Mouse (Mus musculus): Measurements from ENCODE around the gene Arhgef28. TPM values are rescaled to one million over a fixed set of nuclear protein-coding genes. Genes with fewer than 3 reads are reported as not detected.

Arhgef28 gene
- polyA plus RNA-seq, 1 experiment, result 6.7 TPM

DNA sequence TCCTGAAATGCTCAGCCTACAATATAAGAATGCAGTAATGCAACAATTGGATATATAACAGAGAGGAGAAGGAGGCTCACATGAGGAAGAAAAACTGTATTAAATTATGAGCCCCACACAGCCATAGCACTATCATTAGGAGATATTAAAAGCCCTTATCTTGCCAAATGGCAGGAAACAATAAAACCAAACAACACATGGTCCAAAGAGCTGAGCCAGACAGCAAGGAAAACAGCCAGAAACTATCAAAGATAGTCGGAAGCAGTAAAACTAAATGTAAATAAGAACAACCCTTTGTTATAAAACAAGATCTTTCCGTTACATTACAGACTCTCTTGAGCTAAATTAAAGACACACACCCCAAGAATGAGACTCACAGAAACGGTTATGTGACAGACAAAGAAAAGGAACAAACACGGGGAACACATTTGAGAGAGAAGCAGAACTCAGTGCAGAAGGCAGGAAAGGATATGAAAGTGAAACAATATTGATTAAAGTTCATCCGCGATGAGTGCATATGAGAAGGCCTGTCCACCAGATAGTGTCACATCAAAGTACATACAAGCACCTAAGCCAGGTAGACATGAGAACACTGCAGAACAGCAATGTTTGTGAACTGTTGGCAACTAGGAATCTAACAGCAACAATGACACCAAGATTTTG, 231.6 kb downstream of the Arhgef28 start:
- H3K27me3 ChIP-seq (ENCODE audit: control insufficient read depth, insufficient read depth, low read length, poor library complexity, severe bottlenecking), result no peaks in the 10 kb centered on the region
- no peaks in the 10 kb centered on the region for H3K4me1 ChIP-seq (ENCODE audit: control insufficient read depth, insufficient read depth, low read length)
- no peak overlapping the region for H3K4me3 ChIP-seq (ENCODE audit: low read depth, low read length)
- no peak overlapping the region for H3K27ac ChIP-seq (ENCODE audit: insufficient read depth, low read length)
- TF ChIP-seq EP300 (IDR thresholded peaks at IDR 0.05; ENCODE audit: insufficient read depth, low read depth, low read length) (no peak), CTCF (IDR thresholded peaks at IDR 0.05; ENCODE audit: low read depth, low read length) (no peak), POLR2A (IDR thresholded peaks at IDR 0.05; ENCODE audit: insufficient read depth, low read length) (no peak)
- no peaks in the 10 kb centered on the region for H3K9me3 ChIP-seq (replicated peaks; ENCODE audit: control insufficient read depth, insufficient read depth, low read length, poor library complexity, severe bottlenecking)
- H3K9ac ChIP-seq (ENCODE audit: low read depth, poor library complexity, severe bottlenecking), result no peak overlapping the region
- no peaks in the 10 kb centered on the region for H3K36me3 ChIP-seq (ENCODE audit: control insufficient read depth, insufficient read depth, low read length, poor library complexity, severe bottlenecking)

DNA sequence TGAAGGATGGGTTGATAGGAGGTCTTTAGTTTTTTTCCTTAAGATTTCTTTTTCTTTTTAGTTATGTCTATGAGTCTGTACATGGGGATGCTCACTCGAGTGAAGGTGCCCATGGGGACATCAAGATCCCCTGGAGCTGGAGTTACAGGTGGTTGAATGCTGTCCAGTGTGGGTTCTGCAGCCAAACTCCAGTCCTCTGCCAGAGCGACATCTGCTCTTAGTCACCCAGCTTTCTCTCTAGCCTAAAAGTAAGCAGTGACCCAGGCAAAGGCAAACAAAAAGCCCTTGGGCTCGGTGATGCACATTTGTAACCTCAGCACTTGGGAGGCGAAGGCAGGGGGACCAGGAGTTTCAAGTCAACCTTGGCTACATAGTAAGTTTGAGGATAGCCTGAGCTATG, 232.3 kb downstream of the Arhgef28 start:
- Histone ChIP-seq H3K4me1 (ENCODE audit: control insufficient read depth, insufficient read depth, low read length) (peaks cover 2% of the 10 kb centered on the region), H3K27me3 (ENCODE audit: control insufficient read depth, insufficient read depth, low read length, poor library complexity, severe bottlenecking) (no peaks in the 10 kb centered on the region), H3K27ac (ENCODE audit: insufficient read depth, low read length) (no peak overlapping the region), H3K36me3 (ENCODE audit: control insufficient read depth, insufficient read depth, low read length, poor library complexity, severe bottlenecking) (no peaks in the 10 kb centered on the region), H3K9me3 (replicated peaks; ENCODE audit: control insufficient read depth, insufficient read depth, low read length, poor library complexity, severe bottlenecking) (no peaks in the 10 kb centered on the region), H3K4me3 (ENCODE audit: low read depth, low read length) (no peak overlapping the region), H3K9ac (ENCODE audit: low read depth, poor library complexity, severe bottlenecking) (no peak overlapping the region)
- no peak for TF ChIP-seq CTCF (IDR thresholded peaks at IDR 0.05; ENCODE audit: low read depth, low read length)
- no peak for TF ChIP-seq EP300 (IDR thresholded peaks at IDR 0.05; ENCODE audit: insufficient read depth, low read depth, low read length)
- TF ChIP-seq POLR2A (IDR thresholded peaks at IDR 0.05; ENCODE audit: insufficient read depth, low read length), result no peak

DNA sequence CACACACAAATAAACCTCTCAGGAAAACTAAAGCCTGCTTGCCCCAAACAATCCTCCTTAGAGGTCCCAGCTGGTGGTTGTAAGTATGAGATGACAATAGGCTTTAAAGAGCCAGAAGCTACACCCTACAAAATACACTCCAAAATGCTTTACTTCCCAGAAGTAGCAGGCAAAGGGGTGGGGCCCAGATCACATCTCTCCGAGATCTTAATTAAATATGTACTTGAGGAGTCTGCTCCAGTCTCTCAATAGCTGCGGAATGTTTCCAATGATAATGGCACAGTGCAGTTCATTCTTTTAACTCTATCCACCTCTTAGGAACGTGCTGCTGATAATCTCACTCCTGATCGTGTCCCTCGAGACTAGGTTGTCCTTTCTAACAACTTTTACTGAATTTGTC, 240.2 kb downstream of the Arhgef28 start:
- Histone ChIP-seq H3K9ac (ENCODE audit: low read depth, poor library complexity, severe bottlenecking) (no peak overlapping the region), H3K4me1 (ENCODE audit: control insufficient read depth, insufficient read depth, low read length) (peaks cover 5% of the 10 kb centered on the region), H3K4me3 (ENCODE audit: low read depth, low read length) (no peak overlapping the region), H3K27ac (ENCODE audit: insufficient read depth, low read length) (no peak overlapping the region), H3K36me3 (ENCODE audit: control insufficient read depth, insufficient read depth, low read length, poor library complexity, severe bottlenecking) (no peaks in the 10 kb centered on the region), H3K27me3 (ENCODE audit: control insufficient read depth, insufficient read depth, low read length, poor library complexity, severe bottlenecking) (no peaks in the 10 kb centered on the region), H3K9me3 (replicated peaks; ENCODE audit: control insufficient read depth, insufficient read depth, low read length, poor library complexity, severe bottlenecking) (no peaks in the 10 kb centered on the region)
- TF ChIP-seq EP300 (IDR thresholded peaks at IDR 0.05; ENCODE audit: insufficient read depth, low read depth, low read length) (no peak), POLR2A (IDR thresholded peaks at IDR 0.05; ENCODE audit: insufficient read depth, low read length) (no peak), CTCF (IDR thresholded peaks at IDR 0.05; ENCODE audit: low read depth, low read length) (no peak)

DNA sequence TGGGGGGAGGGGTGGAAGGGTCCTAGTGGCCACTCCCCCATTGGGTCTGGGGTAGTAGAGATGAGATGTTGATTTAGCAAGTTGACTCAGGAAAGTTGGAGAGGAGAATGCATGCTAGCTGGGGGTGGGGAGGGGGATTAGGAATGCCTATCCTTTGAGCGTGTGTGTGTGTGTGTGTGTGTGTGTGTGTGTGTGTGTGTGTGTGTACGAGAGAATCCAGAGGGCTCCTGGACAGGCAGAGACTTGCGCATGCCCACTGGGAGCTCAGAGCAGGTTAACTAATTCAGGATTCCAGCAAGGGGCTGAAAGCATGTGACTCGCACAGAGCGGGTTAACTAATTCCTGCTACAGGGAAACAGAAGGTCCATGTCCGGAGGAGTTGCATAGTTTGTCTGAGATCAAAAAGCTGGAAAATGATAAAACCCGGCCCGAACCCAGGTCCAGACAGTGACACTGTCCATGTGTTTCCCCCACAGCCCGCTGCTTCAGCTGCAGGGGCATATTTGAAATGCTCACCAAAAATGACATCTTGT, 241.3 kb downstream of the Arhgef28 start:
- H3K9ac ChIP-seq (ENCODE audit: low read depth, poor library complexity, severe bottlenecking), result no peak overlapping the region
- H3K27me3 ChIP-seq (ENCODE audit: control insufficient read depth, insufficient read depth, low read length, poor library complexity, severe bottlenecking), result no peaks in the 10 kb centered on the region
- no peak for TF ChIP-seq POLR2A (IDR thresholded peaks at IDR 0.05; ENCODE audit: insufficient read depth, low read length)
- no peak for TF ChIP-seq EP300 (IDR thresholded peaks at IDR 0.05; ENCODE audit: insufficient read depth, low read depth, low read length)
- TF ChIP-seq CTCF (IDR thresholded peaks at IDR 0.05; ENCODE audit: low read depth, low read length), result no peak
- peaks cover 5% of the 10 kb centered on the region for H3K4me1 ChIP-seq (ENCODE audit: control insufficient read depth, insufficient read depth, low read length)
- no peak overlapping the region for H3K4me3 ChIP-seq (ENCODE audit: low read depth, low read length)
- no peaks in the 10 kb centered on the region for H3K9me3 ChIP-seq (replicated peaks; ENCODE audit: control insufficient read depth, insufficient read depth, low read length, poor library complexity, severe bottlenecking)
- H3K36me3 ChIP-seq (ENCODE audit: control insufficient read depth, insufficient read depth, low read length, poor library complexity, severe bottlenecking), result no peaks in the 10 kb centered on the region
- no peak overlapping the region for H3K27ac ChIP-seq (ENCODE audit: insufficient read depth, low read length)

DNA sequence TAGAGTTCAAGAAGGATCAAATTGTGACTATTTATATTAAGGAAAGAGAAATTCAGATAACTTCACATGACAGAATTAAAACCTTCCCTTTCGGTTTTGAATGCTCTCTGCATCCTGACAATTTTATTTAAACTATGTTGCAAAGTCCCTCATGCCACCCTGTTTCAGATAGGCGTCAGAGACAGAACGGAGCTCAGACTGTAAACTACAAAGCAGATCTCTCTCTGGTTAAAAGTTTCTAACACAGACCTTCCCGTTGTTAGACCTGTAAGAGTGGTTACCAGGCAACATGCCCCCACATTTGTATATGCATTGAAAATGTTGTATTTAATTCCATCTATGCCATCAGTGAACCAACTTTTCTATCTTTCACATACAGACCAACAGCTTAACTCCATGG, 246.1 kb downstream of the Arhgef28 start:
- no peak for TF ChIP-seq CTCF (IDR thresholded peaks at IDR 0.05; ENCODE audit: low read depth, low read length)
- TF ChIP-seq POLR2A (IDR thresholded peaks at IDR 0.05; ENCODE audit: insufficient read depth, low read length), result no peak
- no peak for TF ChIP-seq EP300 (IDR thresholded peaks at IDR 0.05; ENCODE audit: insufficient read depth, low read depth, low read length)
- H3K4me1 ChIP-seq (ENCODE audit: control insufficient read depth, insufficient read depth, low read length), result peaks cover 6% of the 10 kb centered on the region
- H3K27ac ChIP-seq (ENCODE audit: insufficient read depth, low read length), result no peak overlapping the region
- no peaks in the 10 kb centered on the region for H3K36me3 ChIP-seq (ENCODE audit: control insufficient read depth, insufficient read depth, low read length, poor library complexity, severe bottlenecking)
- no peaks in the 10 kb centered on the region for H3K9me3 ChIP-seq (replicated peaks; ENCODE audit: control insufficient read depth, insufficient read depth, low read length, poor library complexity, severe bottlenecking)
- no peak overlapping the region for H3K4me3 ChIP-seq (ENCODE audit: low read depth, low read length)
- H3K27me3 ChIP-seq (ENCODE audit: control insufficient read depth, insufficient read depth, low read length, poor library complexity, severe bottlenecking), result no peaks in the 10 kb centered on the region
- H3K9ac ChIP-seq (ENCODE audit: low read depth, poor library complexity, severe bottlenecking), result no peak overlapping the region

DNA sequence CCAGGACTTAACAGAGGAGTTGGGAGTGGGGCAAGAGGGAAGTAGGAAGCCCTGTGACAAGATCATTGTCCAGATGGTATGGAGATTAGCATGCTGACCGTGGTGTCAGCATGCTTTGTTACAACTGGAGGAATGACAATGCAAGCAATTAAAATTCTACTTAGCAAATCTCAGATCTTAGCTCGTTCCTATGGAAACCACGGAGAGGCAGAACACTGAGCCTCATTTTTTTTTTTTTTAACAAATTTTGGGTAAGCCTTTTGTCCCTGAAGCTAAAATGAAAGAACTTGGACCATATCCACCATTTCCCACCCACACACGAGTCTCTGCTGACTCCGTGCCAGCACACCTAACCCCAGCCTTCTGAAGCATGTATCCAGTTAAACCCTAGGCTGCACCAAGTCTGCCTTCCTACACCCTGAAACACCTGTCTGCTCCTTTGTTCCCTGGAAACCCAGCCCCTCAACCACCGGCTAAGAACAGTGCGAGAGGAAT, 246.8 kb downstream of the Arhgef28 start:
- Histone ChIP-seq H3K9me3 (replicated peaks; ENCODE audit: control insufficient read depth, insufficient read depth, low read length, poor library complexity, severe bottlenecking) (no peaks in the 10 kb centered on the region), H3K27me3 (ENCODE audit: control insufficient read depth, insufficient read depth, low read length, poor library complexity, severe bottlenecking) (no peaks in the 10 kb centered on the region), H3K4me1 (ENCODE audit: control insufficient read depth, insufficient read depth, low read length) (peaks cover 4% of the 10 kb centered on the region), H3K27ac (ENCODE audit: insufficient read depth, low read length) (no peak overlapping the region), H3K4me3 (ENCODE audit: low read depth, low read length) (no peak overlapping the region), H3K9ac (ENCODE audit: low read depth, poor library complexity, severe bottlenecking) (no peak overlapping the region), H3K36me3 (ENCODE audit: control insufficient read depth, insufficient read depth, low read length, poor library complexity, severe bottlenecking) (no peaks in the 10 kb centered on the region)
- TF ChIP-seq CTCF (IDR thresholded peaks at IDR 0.05; ENCODE audit: low read depth, low read length) (no peak), POLR2A (IDR thresholded peaks at IDR 0.05; ENCODE audit: insufficient read depth, low read length) (no peak), EP300 (IDR thresholded peaks at IDR 0.05; ENCODE audit: insufficient read depth, low read depth, low read length) (no peak)
